Mouse (Mus musculus) cerebellum, adult 18-20 months (tissue): ENCODE measurements at regions not wholly inside any gene's neighbourhood (a gene's known extent, or its start where the extent isn't known, plus 50 kb on each side); places are given as distances from the start of the nearest gene placed in this dataset.

ENCODE experiments used
- DNase-seq, 2 experiments: peaks; one replicate each; pipeline ENCODE4 v3.0.0; 2021

DNA sequence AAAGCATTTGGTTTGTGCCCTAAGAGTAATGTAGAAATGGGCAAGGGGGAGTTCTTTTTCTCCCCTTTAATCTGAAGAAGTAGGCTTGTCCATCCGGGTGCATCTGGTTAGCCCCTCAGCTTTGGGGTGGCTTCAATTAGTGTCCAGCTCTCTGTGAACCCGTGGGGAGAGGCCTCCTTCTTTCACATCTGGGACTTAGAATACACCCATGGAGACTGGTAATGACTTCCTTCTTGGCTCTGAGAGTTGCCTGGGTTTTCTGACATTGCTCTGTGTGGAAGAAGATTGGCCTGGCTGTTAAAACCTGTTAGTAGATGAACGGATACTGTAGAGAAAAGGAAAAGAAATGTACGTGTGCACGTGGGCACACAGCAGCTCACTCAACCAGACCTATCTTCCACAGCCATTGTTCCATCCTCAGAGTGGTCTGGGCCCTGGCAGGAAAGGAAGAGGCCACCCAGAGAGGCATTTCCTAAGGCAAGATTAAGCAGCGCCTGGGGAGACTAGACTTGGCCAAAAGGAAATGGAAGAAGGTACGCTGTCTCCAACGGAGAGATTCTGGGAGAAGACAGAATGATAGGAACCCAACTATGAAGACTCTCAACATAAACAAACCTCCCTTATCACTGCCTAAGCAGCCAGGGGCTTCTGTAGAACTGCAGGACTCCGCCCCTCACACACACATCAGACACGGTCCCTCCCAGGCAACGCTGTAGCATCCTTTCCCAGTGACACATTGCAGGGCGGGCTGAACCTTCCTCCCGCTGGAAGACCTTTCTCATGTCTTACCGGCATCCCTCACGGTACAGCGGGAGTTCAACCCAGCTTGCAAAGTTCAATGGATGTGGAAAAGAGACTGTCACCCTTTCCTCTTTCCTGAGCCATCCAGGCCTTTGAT is 372.4 kb downstream of the Foxo1 start:
- no peak for DNase-seq

DNA sequence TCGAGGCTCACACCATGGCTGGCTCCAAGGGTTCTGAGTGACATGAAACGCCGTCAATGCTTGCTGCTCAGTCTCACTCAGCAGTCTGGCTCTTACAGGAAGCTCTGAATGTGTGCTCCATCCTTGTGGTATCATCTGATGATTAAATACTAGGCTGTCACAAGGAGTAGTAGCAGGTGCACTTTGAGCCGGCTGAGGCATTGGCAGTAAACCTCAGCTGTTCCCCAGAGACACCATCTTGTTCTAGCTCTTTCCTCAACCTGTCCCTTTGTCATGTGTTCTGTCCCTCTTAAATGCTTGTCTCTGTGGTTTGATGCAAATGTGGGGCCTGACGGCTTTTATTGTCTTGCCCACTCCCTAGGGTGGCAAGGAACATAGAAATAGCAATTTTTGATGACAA is 370.7 kb downstream of the Foxo1 start:
- DNase-seq, result no peak

DNA sequence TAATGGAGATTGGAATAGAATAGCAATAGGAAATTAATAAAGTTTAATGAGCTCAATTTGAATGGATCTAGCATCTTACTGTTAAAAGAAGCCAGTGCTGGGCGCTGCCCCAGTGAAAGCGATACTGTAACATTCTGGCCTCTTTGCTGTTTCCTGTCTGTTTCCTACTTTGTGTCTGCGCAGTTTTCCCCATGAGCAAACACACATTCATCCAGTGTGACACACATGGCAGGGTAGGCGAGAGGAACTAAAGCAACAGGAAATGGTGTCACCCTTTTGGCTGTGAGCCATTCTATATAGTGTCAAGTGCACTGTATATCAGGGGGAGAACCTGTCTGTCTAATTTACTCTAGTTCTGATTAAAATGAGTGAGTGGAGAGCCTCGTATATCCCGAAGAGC is 366.2 kb downstream of the Foxo1 start:
- no peak for DNase-seq

DNA sequence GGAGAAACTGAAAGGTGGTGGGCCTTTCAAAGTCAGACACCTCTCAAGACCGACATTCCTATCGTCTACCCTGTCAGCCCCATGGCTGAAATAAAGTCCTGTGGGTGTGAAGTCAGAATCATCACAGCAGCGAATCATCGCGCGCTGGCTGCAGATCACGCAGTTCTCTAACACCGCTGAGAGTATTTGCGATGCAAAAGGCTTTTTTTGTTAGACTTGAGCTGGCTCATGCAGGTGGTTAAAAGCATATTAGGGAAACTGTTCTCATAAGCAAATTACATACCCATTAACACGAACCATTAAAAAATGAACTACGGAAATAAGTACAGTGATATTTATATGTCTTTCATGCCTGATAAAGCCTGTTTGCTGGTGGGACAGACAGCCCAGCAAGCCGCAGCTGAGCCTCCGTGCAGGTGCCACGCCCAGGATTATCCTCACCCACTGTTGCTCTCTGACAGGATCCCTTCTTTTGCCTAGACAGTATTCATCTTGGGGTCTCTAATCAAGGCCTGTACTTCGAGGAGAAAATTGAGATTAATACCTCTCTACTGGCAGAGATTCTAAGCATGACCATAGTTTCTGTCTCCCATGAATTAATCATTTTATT is 365.5 kb downstream of the Foxo1 start:
- no peak for DNase-seq

DNA sequence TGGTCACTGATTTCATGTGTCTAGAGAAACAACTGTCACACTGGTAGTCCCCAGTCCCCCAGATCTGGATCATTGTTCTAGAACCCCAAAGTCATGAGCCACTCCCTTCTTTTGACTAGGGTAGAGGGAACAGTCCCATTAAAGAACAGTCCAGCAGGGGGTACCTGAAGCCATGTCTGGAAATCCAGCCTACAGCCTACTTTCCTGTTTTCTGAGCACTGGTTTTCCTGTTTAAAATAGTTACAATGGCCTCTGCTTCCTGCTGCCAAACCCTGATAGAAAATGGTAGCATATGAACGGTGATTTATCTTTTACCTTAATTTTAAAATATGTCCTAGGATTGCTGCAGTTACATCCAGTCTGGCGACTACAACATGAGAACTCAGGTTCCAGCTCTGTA is 364.5 kb downstream of the Foxo1 start:
- DNase-seq, result no peak

DNA sequence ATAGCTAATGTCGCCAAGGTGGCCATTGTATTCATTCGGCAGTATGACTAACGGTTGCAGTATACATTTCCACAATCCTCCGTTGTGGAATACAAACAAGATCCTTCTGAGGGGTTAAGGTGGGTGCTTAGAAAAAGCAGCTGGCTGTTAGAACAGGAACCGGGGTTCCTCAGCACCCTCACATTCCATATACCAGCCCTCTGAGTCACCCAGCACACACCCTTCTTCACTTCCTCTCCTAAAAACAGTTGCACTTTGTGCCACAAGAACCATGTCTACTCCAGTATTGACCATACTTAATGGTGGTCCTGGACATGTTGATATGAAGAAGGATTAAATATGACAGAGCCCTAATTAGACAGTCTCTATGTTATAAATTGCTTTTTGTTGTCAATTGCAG is 362.1 kb downstream of the Foxo1 start:
- no peak for DNase-seq

DNA sequence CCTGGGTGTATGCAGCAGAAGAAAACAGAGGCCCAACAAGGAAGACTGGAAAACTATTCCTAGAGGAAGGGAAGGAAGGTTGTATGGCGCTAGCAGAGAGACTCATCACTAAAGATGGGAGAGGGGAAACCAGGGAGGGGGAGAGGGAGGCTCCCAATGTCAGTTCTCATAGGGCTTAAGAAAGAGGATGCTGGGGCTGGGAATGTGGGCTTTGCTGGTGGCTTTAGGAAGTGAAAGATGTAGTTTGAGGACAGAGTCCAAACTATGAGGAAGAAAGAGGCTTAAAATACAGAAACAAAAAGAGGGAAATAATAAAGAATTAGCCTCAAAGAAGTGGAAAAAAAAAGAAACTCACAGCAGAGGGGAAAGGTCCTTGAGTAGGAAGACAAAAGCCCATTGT is 357.0 kb downstream of the Foxo1 start:
- DNase-seq, result no peak

DNA sequence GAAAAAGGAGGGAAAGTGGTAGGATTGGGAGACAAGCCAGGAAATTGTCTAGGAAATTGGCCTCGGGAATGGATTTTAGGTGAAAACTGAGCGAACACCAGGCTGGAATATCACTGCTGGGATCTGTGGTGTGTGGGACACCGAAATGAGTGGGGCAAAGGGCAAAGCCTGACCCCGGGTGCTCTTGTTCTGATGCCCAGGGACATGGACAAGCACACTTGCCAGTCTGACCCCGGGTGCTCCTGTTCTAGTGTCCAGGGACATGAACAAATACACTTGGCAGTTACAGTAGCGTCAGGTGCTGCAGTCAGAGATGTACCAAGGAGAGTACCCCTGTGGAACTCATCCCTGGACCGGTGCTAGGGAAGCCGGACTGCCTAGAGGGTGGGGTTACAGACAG is 354.4 kb downstream of the Foxo1 start:
- no peak for DNase-seq

DNA sequence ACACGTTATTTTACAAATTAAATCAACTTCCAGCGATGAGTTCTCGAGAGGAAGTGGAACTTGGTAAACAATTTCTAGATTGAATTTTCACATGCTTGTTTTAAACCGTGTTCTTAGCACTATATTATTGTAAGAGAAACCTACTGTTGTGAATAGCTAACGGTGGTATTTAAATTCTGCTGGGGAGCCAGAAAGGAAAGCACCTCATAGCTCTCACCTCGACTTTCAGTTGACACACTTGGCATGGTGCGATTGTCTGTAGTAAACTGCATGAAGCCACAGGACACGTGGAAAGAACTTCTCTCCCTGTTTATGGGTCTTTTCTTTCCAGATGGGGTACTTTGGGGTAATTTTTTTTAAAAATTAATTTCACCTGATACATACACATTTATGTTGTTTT is 353.8 kb downstream of the Foxo1 start:
- DNase-seq, result no peak

DNA sequence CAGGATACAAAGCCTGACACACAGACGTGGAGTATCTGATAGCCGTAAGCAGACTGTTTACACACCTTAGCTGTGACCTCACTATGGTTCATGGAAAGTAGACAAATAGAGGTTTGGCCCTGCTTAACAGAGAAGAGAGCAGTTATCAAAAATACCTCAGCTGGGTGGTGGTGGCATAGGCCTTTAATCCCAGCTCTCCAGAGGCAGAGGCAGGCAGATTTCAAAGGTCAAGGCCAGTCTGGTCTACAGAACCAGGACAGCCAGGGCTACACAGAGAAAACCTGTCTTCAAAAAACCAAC is 350.7 kb downstream of the Foxo1 start:
- no peak for DNase-seq

DNA sequence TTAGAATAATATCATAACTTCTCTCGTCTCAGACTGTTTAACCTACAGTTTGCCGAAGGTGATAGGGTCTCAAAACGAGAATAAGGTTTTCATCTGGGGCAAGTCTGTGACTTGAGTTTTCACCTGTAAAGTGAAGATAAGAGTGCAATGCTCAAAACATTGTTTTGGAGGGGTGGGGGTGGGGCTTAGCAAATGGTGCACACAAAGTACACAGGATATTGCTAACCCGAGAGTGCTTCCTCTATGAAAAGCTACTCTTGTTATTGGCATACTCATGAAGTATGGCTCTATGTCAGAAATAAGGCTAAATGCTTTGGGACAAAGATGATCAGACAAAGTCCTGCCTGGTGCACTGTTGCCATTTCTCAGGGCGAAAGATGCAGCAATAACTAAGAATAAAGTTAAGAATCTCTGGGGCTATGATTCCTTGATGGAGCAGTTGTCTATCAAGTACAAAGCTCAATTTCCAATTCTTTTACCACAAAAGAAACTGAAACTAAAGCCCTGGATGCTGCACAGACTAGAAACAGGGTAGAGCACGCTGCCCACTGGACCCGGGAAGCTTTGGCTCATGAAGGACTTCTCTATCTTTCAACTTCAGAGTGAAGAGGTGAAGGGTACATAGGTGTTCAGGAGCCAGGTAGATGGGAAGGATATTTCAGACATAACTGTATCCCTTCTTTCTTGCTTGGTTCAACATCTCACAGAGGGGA is 350.2 kb downstream of the Foxo1 start:
- no peak for DNase-seq

DNA sequence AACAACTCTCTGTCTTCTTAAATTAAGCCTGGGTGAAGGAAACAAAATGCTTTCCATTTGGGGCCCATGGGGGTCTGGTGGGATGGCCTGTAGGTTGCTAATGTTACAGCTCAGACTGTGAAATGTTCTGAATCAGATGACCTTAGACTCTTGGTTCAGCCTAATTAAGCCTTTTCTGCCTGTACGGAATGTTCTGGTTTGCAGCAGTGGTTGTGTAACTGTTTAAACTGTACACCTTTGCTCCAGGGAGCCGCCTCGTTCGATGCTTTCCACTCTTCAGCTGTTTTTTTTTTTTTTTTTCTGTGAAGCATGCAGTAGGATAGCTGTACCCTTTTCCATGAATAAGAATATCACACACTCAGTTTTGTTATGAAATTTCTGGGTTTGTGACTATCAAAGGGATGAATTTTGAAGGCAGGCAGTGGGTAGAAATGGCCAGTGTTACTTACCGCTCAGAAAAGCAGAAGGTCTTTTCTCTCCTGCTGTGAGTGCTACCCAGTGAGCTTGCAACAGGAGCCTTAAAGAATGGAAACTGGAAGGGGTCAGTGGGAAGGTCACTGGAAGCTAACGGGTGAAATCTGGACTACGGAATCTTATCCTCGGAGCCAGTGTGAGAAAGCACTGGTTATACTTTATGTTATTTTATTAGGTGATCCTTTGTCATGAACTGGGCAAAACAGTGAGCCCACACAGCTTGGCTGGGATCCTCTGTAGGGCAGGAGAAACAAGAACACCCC is 349.4 kb downstream of the Foxo1 start:
- no peak for DNase-seq

DNA sequence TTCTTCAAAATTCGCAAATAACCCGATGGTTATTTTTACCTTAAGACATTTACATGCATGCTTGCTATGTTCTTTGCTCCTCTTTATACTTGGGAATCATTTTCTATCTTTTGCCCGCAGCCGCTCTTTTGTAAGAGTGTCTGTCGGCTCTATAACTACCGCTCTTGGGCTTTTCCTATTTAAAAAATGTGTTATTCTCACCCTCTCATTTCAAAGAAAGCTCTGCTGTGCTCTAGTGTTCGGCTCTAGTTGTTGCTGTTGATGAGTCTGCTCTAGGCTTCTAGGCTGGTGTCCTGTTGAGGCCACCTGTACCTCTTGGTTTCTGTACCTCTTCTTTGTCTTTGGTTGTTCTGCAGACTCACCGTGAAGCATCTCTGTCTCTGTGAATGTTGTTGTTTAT is 343.7 kb downstream of the Foxo1 start:
- no peak for DNase-seq

DNA sequence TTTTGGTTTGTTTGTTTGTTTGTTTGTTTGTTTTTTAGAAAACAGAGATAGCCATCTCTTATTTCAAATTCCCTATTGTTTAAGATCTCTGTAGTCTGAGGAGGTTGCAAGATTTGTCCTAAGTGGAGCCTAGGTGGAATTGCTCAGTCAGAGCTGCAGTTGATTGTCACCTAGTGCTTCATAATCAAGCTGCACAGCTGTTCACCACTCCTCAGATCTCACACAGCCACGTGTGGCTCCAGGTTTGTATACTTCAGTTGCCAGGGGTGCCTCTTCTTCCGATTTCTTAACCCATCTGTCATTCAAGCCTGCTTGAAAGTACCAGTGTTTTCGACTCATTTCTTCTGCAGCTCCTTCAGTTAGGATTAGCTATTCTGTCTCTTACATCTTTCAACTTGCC is 342.3 kb downstream of the Foxo1 start:
- DNase-seq, result no peak

DNA sequence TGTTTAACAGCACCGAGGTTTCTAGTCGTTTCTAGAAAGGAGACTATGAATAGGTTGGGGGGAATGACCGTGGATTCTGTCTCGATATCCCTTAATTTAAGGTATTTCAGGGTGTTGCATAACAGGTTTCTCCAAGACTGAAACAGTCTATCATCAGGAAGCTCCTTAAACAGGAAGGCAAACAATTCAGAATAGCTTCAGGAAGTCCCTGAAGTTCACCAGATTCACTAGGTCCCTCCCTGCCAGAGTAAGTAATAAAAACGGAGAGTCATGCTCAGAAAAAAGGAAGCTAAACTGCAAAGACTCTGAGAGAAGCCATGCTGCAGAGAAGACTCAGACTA is 339.9 kb downstream of the Foxo1 start:
- no peak for DNase-seq

DNA sequence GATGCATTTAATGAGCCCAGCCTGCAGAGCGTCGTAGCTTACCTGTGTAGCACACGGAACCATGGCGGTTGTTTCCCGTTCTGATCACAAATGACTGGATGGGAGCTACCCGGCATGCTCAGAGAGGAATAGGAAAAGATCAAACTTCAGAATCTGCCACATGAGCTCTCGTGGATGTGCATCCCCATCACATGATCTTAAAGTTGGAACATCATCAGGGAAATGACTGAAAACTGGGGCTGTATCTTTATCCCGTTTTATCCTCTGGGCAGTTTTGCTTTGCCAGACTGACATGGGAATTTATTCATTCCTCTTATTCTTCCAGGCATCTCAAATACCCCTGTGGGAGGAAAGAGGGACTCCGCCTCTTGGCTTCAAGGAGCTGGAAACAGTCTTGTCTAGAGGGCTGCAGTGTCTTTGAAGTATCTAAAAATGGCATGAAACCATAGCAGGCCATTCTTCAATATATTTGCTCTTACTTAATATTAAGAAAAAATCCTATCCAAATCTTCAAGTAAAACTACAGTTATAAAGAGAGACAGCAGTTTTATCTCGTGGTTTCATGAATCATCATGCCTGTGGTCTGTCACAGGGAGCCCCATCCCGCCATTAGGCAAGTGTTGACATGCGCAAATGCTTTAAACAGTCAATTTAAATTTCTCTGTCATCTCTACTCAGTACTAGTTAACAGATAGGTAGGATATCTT is 339.4 kb downstream of the Foxo1 start:
- no peak for DNase-seq

DNA sequence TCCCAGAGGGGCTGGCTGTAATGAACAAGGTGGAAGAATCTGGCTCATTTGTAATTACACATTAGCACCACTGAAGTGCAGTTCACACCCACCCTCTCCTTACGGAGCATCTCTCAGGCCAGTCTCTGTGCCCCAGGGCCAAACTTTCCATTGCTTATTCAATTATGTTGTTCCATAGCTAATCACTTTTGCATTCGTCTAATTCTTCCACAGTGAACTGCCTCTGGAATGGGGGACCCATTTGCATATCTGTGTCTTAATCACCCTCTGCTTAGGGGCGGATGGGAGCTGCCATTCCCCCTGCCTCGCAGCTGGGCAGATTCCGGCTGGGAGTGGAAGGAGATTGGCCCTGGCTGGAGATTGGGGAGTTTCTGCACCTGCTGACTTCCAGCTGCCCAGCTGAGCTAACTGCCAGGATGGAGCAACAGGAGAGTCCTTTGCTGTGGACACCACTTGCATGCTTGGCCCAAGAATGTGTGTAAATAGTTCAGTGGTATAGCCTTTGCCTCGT is 337.2 kb downstream of the Foxo1 start:
- no peak for DNase-seq

DNA sequence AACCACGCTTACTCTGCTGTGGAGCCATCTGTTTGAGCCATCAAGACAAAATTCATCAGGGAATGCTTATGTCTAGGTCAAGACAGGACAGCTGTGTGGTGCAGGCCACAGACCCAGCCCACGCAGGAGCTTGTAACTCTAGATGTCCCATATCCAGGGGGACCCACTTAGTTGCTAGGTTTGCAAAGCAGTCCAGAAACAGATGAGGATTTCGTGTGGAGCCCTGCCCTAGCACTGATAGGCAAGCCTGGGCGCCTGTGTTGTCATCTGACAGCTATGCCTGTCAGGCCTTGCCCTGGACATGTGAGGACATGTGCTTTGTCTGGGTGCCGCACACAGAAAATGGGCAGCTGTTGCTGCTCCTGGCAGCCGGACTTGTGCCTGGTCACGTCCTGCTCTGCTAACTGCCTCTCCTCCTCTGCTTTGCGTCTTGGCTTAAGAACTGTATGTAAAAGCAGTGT is 335.1 kb downstream of the Foxo1 start:
- peak in 1 of 2 experiments; percentile 14 for DNase-seq

DNA sequence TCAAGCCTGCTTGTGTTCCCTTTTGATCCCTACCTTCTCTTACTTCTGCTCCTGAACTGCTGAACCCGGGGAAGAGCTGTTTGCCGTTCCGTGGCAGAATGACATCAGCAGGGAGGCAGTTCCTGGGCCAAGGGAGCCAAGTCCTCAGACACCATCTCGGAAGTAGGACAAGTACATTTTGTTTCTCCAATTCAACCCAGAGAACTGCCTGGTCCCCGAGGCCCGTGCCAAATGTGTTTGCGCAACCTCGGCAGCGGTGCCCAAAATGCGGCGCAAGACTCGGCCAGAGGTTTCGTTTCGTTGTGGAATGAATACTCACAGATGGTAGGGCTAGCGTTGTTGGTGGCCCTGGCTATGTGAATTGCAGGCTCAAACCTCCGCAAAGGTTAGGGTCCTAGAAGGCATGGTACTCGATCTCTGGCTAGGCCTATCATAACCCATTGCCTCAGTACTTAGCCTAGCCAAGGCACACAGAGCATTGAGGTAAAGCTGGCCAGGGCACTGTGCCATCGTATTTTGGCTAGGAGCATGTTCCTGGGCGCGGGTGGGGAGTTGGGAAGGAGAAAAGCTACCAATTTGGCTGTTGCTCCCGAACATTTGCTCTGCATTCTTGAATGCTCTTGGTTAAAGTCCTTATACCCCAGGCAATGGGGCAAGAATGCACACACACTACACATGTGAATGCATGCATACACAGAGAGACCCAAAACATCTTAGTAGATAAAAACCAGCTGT is 333.0 kb downstream of the Foxo1 start:
- peak; percentile 91 to 92 for DNase-seq

DNA sequence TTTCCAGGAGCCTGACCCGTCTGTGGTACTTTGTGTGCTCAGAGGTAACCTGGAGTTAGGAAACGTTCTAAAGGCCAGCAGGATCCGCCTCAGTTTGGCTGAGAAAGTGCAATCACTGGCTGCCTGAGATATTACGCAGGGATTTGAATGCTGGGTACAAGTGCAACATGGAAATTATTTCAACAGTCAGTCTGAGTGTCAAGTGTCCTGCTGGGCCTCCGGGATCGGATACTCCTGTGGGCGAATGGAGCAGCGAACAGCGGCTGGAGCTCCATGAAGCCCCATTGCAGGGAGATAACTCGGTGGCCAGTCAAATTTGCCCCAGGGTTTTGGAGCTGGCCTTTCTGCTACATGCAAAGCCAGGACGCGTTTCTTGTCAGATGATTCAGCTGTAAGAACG is 332.4 kb downstream of the Foxo1 start:
- DNase-seq, result peak; percentile 76 to 82

DNA sequence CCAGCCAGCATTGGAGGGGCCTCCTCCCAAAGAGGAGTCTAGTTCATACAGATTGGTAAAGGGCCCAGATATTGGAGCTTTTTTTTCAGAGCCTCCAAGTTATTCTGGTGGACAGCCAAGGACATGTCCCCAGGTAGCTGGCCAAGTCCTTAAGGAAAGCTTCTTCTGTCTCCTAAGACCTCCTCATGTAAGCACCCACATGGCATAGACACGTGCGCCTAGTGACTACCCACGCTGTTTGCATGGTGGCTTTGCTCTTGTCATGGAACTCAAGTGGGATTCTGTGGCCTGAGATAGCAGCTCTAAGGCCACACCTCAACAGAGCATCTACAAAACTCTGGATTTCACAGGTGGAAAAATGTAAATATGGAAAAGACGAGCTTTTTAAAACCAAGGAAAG is 332.0 kb downstream of the Foxo1 start:
- DNase-seq, result peak; percentile 55 to 66

DNA sequence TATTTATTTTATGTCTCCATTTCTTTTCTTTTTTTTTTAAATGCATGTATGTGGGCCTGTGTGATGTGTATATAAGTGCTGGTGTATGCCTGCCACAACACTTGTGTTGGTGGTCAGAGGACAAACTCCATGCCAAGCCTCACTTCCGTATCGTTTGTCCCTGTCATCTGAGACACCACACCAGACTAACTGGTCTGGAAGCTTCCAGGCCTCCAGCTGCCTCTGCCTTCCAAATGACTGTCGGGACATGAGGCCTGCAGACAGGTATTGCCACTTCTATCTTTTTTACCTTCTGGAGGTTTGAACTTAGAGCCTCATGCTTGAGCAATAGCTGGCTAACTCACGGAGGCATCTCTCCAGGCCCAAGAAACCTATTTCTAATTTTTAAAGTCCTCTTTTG is 318.3 kb downstream of the Foxo1 start:
- no peak for DNase-seq
